Mouse (Mus musculus): ENCODE measurements at regions not wholly inside any gene's neighbourhood (a gene's known extent, or its start where the extent isn't known, plus 50 kb on each side); places are given as distances from the start of the nearest gene placed in this dataset.
"Not testable (repeated sequence)": the region's sequence is repeated elsewhere in the genome, so short reads cannot be mapped to it uniquely, and the experiment has no call there.

- not testable (repeated sequence) for TF ChIP-seq CTCF (IDR thresholded peaks at IDR 0.05; ENCODE audit: low read depth, low read length); EP300 (IDR thresholded peaks at IDR 0.05; ENCODE audit: insufficient read depth, low read depth, low read length)
Observed at GRCm38 (mm10) chr19:3158149-3158548, 124.6 kb upstream of the Mrpl21 start.
